Mouse (Mus musculus) liver, embryonic 16.5 days (tissue): ENCODE results near the gene Btbd9. TPM values are rescaled to one million over a fixed set of nuclear protein-coding genes. Genes with fewer than 3 reads are reported as not detected.

Experiments
- ATAC-seq: fragments of 200-750 bp; cut with Nextera tagmentation; 2 replicates; pipeline ENCODE4 v1.8.0; 2017; ENCODE audit warnings: low read depth, mild to moderate bottlenecking, moderate number of reproducible peaks, moderate library complexity
- H3K27ac ChIP-seq: fragments of 300-500 bp; sonication (generic); 2 replicates; pipeline ENCODE4 v1.5.1; 2014; ENCODE audit warnings: mild to moderate bottlenecking, low read length
- H3K27me3 ChIP-seq: fragments of 300-500 bp; sonication (generic); 2 replicates; pipeline ENCODE4 v1.6.1; 2014; ENCODE audit warnings: low read depth, low read length, mixed read lengths; ENCODE audit not compliant: control insufficient read depth, insufficient read depth
- H3K36me3 ChIP-seq: fragments of 300-500 bp; sonication (generic); 2 replicates; pipeline ENCODE4 v1.6.1; 2014; ENCODE audit warnings: mild to moderate bottlenecking; ENCODE audit not compliant: control insufficient read depth, insufficient read depth
- H3K4me1 ChIP-seq: fragments of 300-500 bp; sonication (generic); 2 replicates; pipeline ENCODE4 v1.6.1; 2014; ENCODE audit warnings: low read depth, low read length, mixed read lengths; ENCODE audit not compliant: control insufficient read depth
- H3K4me2 ChIP-seq: fragments of 300-500 bp; sonication (generic); 2 replicates; pipeline ENCODE4 v1.6.1; 2014; ENCODE audit warnings: low read depth, low read length, mixed read lengths
- H3K4me3 ChIP-seq: fragments of 300-500 bp; sonication (generic); 2 replicates; pipeline ENCODE4 v1.5.1; 2014; ENCODE audit warnings: low read depth, mild to moderate bottlenecking, low read length
- H3K9ac ChIP-seq: fragments of 300-500 bp; sonication (generic); 2 replicates; pipeline ENCODE4 v1.6.1; 2014; ENCODE audit warnings: low read depth, low read length
- H3K9me3 ChIP-seq: fragments of 300-500 bp; sonication (generic); replicated peaks from 2 replicates; pipeline ENCODE4 v1.6.1; 2016; ENCODE audit warnings: low read length; ENCODE audit not compliant: control insufficient read depth
- WGBS: fragments of 180-500 bp; shearing (Covaris S2); extraction: QIAGEN DNeasy Blood & Tissue Kit; methylation state at CpG from one replicate; pipeline ENCODE4 v1.1.7; 2014; ENCODE audit not compliant: insufficient replicate concordance; 5-methylcytosine and 5-hydroxymethylcytosine counted together
- polyA plus RNA-seq: library from polyadenylated mRNA; unstranded; fragments of >200 nt; fragmentation: Nextera tagmentation; extraction: Ambion mirVana; gene quantifications from 2 replicates; pipeline ENCODE4 v1.2.1, GENCODE M21; 2015

Gene Btbd9
- polyA plus RNA-seq, 1 experiment from 2014 or later: 13.2 TPM

GRCm38 (mm10) chr17:30191097-30191640, 385.1 kb downstream of the Btbd9 start:
- no peaks in the 10 kb centered on the region for H3K27me3 ChIP-seq
- WGBS: 77% methylated on average over 11 of the region's 11 CpGs
- no peaks in the 10 kb centered on the region; the same call in 1 of the 2 replicates for H3K4me1 ChIP-seq
- no peak overlapping the region for H3K4me2 ChIP-seq
- no peaks in the 10 kb centered on the region for H3K9me3 ChIP-seq
- no peaks in the 10 kb centered on the region; the same call in 1 of the 2 replicates for H3K36me3 ChIP-seq
- H3K27ac ChIP-seq: no peak overlapping the region
- H3K9ac ChIP-seq: no peak overlapping the region
- ATAC-seq: no peak
- H3K4me3 ChIP-seq: no peak overlapping the region

GRCm38 (mm10) chr17:30188031-30188981, 388.0 kb downstream of the Btbd9 start:
- no peaks in the 10 kb centered on the region for H3K4me1 ChIP-seq
- no peaks in the 10 kb centered on the region for H3K9me3 ChIP-seq
- H3K9ac ChIP-seq: no peak overlapping the region
- no peak overlapping the region for H3K27ac ChIP-seq
- no peak for ATAC-seq
- no peaks in the 10 kb centered on the region; the same call in 1 of the 2 replicates for H3K36me3 ChIP-seq
- H3K4me3 ChIP-seq: no peak overlapping the region
- H3K27me3 ChIP-seq: no peaks in the 10 kb centered on the region
- H3K4me2 ChIP-seq: no peak overlapping the region
- WGBS: 65% methylated on average over 20 of the region's 20 CpGs

GRCm38 (mm10) chr17:30187581-30187980, 388.7 kb downstream of the Btbd9 start:
- no peaks in the 10 kb centered on the region for H3K27me3 ChIP-seq
- H3K4me2 ChIP-seq: no peak overlapping the region
- ATAC-seq: no peak
- H3K9ac ChIP-seq: no peak overlapping the region
- no peak overlapping the region for H3K27ac ChIP-seq
- H3K4me3 ChIP-seq: no peak overlapping the region
- H3K36me3 ChIP-seq: no peaks in the 10 kb centered on the region
- no peaks in the 10 kb centered on the region for H3K9me3 ChIP-seq
- no peaks in the 10 kb centered on the region for H3K4me1 ChIP-seq
- WGBS: 65% methylated on average over 5 of the region's 5 CpGs

- no peak overlapping the region for H3K4me3 ChIP-seq
- no peak overlapping the region for H3K4me2 ChIP-seq
- H3K9me3 ChIP-seq: no peaks in the 10 kb centered on the region
- no peaks in the 10 kb centered on the region for H3K4me1 ChIP-seq
- WGBS: 78% methylated on average over 6 of the region's 6 CpGs
- no peak overlapping the region for H3K27ac ChIP-seq
- H3K27me3 ChIP-seq: no peaks in the 10 kb centered on the region
- no peaks in the 10 kb centered on the region for H3K36me3 ChIP-seq
- ATAC-seq: no peak
- no peak overlapping the region for H3K9ac ChIP-seq
Measured at GRCm38 (mm10) chr17:30187154-30187553, 389.1 kb downstream of the Btbd9 start.

- ATAC-seq: no peak
- H3K4me2 ChIP-seq: no peak overlapping the region
- no peaks in the 10 kb centered on the region; the same call in 1 of the 2 replicates for H3K4me1 ChIP-seq
- H3K9ac ChIP-seq: no peak overlapping the region
- H3K4me3 ChIP-seq: no peak overlapping the region
- 87% methylated on average over 6 of the region's 6 CpGs for WGBS
- H3K36me3 ChIP-seq: no peaks in the 10 kb centered on the region
- H3K27me3 ChIP-seq: no peaks in the 10 kb centered on the region
- no peaks in the 10 kb centered on the region for H3K9me3 ChIP-seq
- no peak overlapping the region for H3K27ac ChIP-seq
Measured at GRCm38 (mm10) chr17:30183561-30183960, 392.7 kb downstream of the Btbd9 start.

- ATAC-seq: no peak
- H3K4me3 ChIP-seq: no peak overlapping the region
- H3K27ac ChIP-seq: no peak overlapping the region
- H3K27me3 ChIP-seq: no peaks in the 10 kb centered on the region
- H3K9ac ChIP-seq: no peak overlapping the region
- WGBS: 22% methylated on average over 2 of the region's 2 CpGs
- H3K4me1 ChIP-seq: no peaks in the 10 kb centered on the region; the same call in 1 of the 2 replicates
- no peak overlapping the region for H3K4me2 ChIP-seq
- no peaks in the 10 kb centered on the region for H3K9me3 ChIP-seq
- H3K36me3 ChIP-seq: no peaks in the 10 kb centered on the region
Measured at GRCm38 (mm10) chr17:30182063-30182462, 394.2 kb downstream of the Btbd9 start.

GRCm38 (mm10) chr17:30181554-30181953, 394.7 kb downstream of the Btbd9 start:
- no peaks in the 10 kb centered on the region for H3K27me3 ChIP-seq
- WGBS: 24% methylated on average over 4 of the region's 4 CpGs
- H3K4me2 ChIP-seq: no peak overlapping the region
- H3K4me3 ChIP-seq: no peak overlapping the region
- H3K9me3 ChIP-seq: no peaks in the 10 kb centered on the region
- H3K4me1 ChIP-seq: no peaks in the 10 kb centered on the region; the same call in 1 of the 2 replicates
- no peaks in the 10 kb centered on the region for H3K36me3 ChIP-seq
- H3K9ac ChIP-seq: no peak overlapping the region
- no peak overlapping the region for H3K27ac ChIP-seq
- no peak for ATAC-seq

- H3K27ac ChIP-seq: no peak overlapping the region
- no peaks in the 10 kb centered on the region for H3K27me3 ChIP-seq
- no peaks in the 10 kb centered on the region for H3K9me3 ChIP-seq
- WGBS: 76% methylated on average over 6 of the region's 6 CpGs
- no peak overlapping the region for H3K4me3 ChIP-seq
- no peak overlapping the region for H3K9ac ChIP-seq
- H3K4me2 ChIP-seq: no peak overlapping the region
- no peak for ATAC-seq
- H3K36me3 ChIP-seq: no peaks in the 10 kb centered on the region
- no peaks in the 10 kb centered on the region; the same call in 1 of the 2 replicates for H3K4me1 ChIP-seq
Measured at GRCm38 (mm10) chr17:30180197-30180596, 396.1 kb downstream of the Btbd9 start.

GRCm38 (mm10) chr17:30178402-30178801, 397.9 kb downstream of the Btbd9 start:
- no peak for ATAC-seq
- no peak overlapping the region for H3K9ac ChIP-seq
- H3K4me1 ChIP-seq: no peaks in the 10 kb centered on the region; the same call in 1 of the 2 replicates
- H3K36me3 ChIP-seq: no peaks in the 10 kb centered on the region
- no peak overlapping the region for H3K27ac ChIP-seq
- no peak overlapping the region for H3K4me2 ChIP-seq
- no peaks in the 10 kb centered on the region for H3K9me3 ChIP-seq
- H3K27me3 ChIP-seq: no peaks in the 10 kb centered on the region
- no peak overlapping the region for H3K4me3 ChIP-seq
- WGBS: 62% methylated on average over 1 of the region's 1 CpGs
